Mouse (Mus musculus) kidney, postnatal 4 days (tissue): ENCODE measurements at regions not wholly inside any gene's neighbourhood (a gene's known extent, or its start where the extent isn't known, plus 50 kb on each side); places are given as distances from the start of the nearest gene placed in this dataset.
"Not testable (repeated sequence)": the region's sequence is repeated elsewhere in the genome, so short reads cannot be mapped to it uniquely, and the experiment has no call there.

Experiments
- DNase-seq, 2 experiments: peaks; one replicate each; pipeline ENCODE4 v3.0.0; 2021; ENCODE audit warnings: mixed read lengths in 2 of 2

DNA sequence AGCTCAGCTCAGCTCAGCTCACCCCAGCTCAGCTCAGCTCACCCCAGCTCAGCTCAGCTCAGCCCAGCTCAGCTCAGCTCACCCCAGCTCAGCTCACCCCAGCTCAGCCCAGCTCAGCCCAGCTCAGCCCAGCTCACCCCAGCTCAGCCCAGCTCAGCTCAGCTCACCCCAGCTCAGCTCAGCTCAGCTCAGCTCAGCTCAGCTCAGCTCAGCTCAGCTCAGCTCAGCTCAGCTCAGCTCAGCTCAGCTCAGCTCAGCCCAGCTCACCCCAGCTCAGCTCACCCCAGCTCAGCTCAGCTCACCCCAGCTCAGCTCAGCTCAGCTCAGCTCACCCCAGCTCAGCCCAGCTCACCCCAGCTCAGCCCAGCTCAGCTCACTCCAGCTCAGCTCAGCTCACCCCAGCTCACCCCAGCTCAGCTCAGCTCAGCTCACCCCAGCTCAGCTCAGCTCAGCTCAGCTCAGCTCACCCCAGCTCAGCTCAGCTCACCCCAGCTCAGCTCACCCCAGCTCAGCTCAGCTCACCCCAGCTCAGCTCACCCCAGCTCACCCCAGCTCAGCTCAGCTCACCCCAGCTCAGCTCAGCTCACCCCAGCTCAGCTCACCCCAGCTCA lies 64.6 kb upstream of the Adam6b start:
- not testable (repeated sequence) for DNase-seq

DNA sequence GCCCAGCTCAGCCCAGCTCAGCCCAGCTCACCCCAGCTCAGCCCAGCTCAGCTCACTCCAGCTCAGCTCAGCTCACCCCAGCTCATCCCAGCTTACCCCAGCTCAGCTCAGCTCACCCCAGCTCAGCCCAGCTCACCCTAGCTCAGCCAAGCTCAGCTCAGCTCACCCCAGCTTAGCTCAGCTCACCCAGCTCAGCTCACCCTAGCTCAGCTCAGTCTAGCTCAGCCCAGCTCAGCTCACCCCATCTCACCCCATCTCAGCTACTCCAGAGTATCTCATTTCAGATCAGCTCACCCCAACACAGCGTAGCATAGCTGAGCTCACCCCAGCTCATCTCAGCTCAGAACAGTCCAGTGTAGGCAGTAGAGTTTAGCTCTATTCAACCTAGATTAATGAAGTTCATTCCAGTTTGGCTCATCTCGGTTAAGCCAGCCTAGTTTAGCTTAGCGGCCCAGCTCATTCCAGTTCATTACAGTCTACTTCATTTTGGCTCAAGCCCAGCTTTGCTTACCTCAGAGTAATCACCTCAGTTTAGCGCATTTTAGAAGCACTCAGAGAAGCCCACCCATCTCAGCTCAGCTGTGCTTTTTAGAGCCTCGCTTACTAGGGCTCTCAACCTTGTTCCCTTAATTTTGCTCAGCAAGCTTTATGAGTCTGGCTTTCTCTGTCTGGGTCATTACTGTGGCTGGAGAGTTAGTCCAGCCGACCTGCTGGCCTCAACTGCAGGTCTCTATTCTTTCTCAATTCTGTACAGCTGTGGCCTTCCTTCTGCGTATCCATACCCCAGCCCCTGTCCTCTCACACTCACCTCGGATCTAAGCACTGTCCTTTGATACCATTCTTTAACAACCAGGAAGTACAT lies 63.9 kb upstream of the Adam6b start:
- DNase-seq: no peak

GRCm38 (mm10) chr12:113426636-113427035 lies 62.7 kb upstream of the Adam6b start:
- DNase-seq: no peak

- no peak for DNase-seq
These were observed 62.0 kb upstream of the Adam6b start for GRCm38 (mm10) chr12:113427339-113427738.

DNA sequence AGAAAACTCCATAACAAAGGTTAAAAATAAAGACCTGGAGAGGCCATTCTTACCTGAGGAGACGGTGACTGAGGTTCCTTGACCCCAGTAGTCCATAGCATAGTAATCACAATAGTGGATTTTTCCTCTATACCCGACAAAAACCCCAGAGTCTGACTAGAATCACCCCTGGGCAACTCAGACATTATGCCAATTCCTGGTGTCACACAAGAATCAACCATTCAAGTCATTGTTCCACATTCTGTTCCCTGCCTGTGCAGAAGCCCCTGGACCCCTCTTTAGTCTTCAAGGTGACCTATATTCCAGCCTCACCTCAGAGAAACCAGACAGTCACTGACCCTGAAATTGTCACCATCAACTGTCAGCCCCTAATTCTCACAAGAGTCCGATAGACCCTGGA lies 60.9 kb upstream of the Adam6b start:
- no peak for DNase-seq

GRCm38 (mm10) chr12:113428901-113429300 lies 60.4 kb upstream of the Adam6b start:
- DNase-seq: no peak

- no peak for DNase-seq
These were observed 59.0 kb upstream of the Adam6b start for GRCm38 (mm10) chr12:113430340-113430739.
